In the genomic region with DNA sequence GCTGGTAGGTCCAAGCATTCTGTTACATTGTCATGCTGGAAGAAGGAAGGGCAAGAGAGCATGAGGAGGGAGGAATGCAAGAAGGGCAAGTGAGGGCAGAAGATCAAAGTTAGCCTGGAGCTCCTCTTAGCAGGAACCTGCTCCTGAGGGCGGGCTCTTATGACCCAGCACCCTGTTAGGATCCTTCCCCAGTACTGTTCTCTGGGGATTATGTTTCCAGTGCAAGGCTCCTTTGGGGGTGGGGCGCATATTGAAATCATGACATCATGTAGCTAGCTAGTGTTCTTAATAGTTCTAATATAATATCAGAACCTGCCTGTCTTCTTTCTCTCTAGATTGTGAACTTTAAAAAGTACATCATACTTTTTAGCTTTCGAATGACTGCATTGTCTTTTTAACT, we compare ENCODE assay signal across 19 mouse cellular contexts. TPM values are rescaled to one million over a fixed set of nuclear protein-coding genes. Genes with fewer than 3 reads are reported as not detected.
DNase-seq lines count a peak whose midpoint lies in the region; ATAC-seq and TF ChIP-seq lines count a peak whose summit lies in the region.
"Had no signal": no experiment of that assay in that cellular context is flagged by ENCODE, and none has a peak within 500 bp of the region (broad histone marks: within the 10 kb centered on the region; RNA-seq: fewer than 3 reads in every experiment).

No protein-coding gene starts in this region.

- in situ Hi-C loops in ES-E14 (cut with MboI; ENCODE audit: low sequenced_read_pairs in 2 of 2, unreplicated experiment in 2 of 2) = no loop called here

- H3K4me3 ChIP-seq in gastrocnemius, adult 2 months = no peak overlapping the region
- no peak overlapping the region for H3K4me3 ChIP-seq in ES-E14 (ENCODE audit: insufficient read depth in 1 of 2, low read depth in 1 of 2, low read length in 2 of 2, poor library complexity in 1 of 2, severe bottlenecking in 1 of 2)
- H3K4me3 ChIP-seq in intestine, embryonic 16.5 days (ENCODE audit: low read length) = no peak overlapping the region
- H3K4me3 ChIP-seq: forebrain, embryonic 12.5 days; heart, embryonic 10.5 days; left cerebral cortex, adult 2 months had no signal

- H3K4me2 ChIP-seq in intestine, embryonic 16.5 days (ENCODE audit: low read depth, low read length) = no peak overlapping the region
- H3K4me2 ChIP-seq: forebrain, embryonic 12.5 days had no signal

- DNase-seq in gastrocnemius, adult 2 months = peak; percentile 40
- no peak for DNase-seq in gastrocnemius, postnatal 14 days
- DNase-seq in 3T3-L1 (ENCODE audit: low read depth, low spot score) (peak; percentile 20), ES-E14 (ENCODE audit: low read depth, low spot score) (peak; percentile 2)
- no peak for DNase-seq in heart, adult 9 months (ENCODE audit: low spot score in 2 of 2)
- DNase-seq: cerebellum, adult 18-20 months; gastrocnemius, postnatal 36 days; kidney, postnatal 10 days; left cerebral cortex, postnatal 4 days; liver; lung, postnatal 10 days; midbrain, embryonic 14.5 days; right cerebral cortex, postnatal 25 days; thymus, adult 2 months had no signal

- H3K27me3 ChIP-seq in intestine, embryonic 16.5 days (replicated peaks; ENCODE audit: control insufficient read depth, insufficient read depth, low read length) = no peaks in the 10 kb centered on the region
- H3K27me3 ChIP-seq: forebrain, embryonic 12.5 days had no signal

- 0 out of 2 replicates have a peak, but pooled peaks have one; percentile 34 for ATAC-seq in intestine, embryonic 16.5 days
- ATAC-seq in inflammation-experienced regulatory T-cells, adult 6 months = no peak

- H3K27ac ChIP-seq in gastrocnemius, adult 2 months = peak overlapping the region; percentile 48
- no peak overlapping the region for H3K27ac ChIP-seq in ES-E14 (ENCODE audit: insufficient read depth, low read depth, low read length, poor library complexity, severe bottlenecking)
- no peak overlapping the region for H3K27ac ChIP-seq in intestine, embryonic 16.5 days (ENCODE audit: low read length)
- H3K27ac ChIP-seq: forebrain, embryonic 12.5 days; heart, embryonic 10.5 days; left cerebral cortex, adult 2 months had no signal

- no peaks in the 10 kb centered on the region for H3K36me3 ChIP-seq in ES-E14 (ENCODE audit: control insufficient read depth, insufficient read depth, low read length, poor library complexity, severe bottlenecking)
- 0 out of 2 replicates have a peak, but pooled peaks cover 3% of the 10 kb centered on the region for H3K36me3 ChIP-seq in intestine, embryonic 16.5 days (ENCODE audit: control insufficient read depth, insufficient read depth, low read length)
- H3K36me3 ChIP-seq: forebrain, embryonic 12.5 days; heart, embryonic 10.5 days had no signal

- peaks cover 0 to 3% of the 10 kb centered on the region in 2 experiments; a peak in 1 of 4 replicates for H3K4me1 ChIP-seq in ES-E14 (ENCODE audit: control insufficient read depth in 2 of 2, insufficient read depth in 2 of 2, low read length in 2 of 2, poor library complexity in 1 of 2)
- H3K4me1 ChIP-seq in intestine, embryonic 16.5 days (ENCODE audit: control insufficient read depth, insufficient read depth, low read length) = peaks cover 7% of the 10 kb centered on the region

- WGBS in intestine, embryonic 16.5 days = 89% methylated on average over 3 of the region's 3 CpGs

- no peaks in the 10 kb centered on the region for H3K9me3 ChIP-seq in ES-E14 (ENCODE audit: control insufficient read depth, insufficient read depth, low read depth, low read length)
- H3K9me3 ChIP-seq in intestine, embryonic 16.5 days (ENCODE audit: control insufficient read depth, low read length) = no peaks in the 10 kb centered on the region
- H3K9me3 ChIP-seq: forebrain, embryonic 12.5 days; heart, embryonic 10.5 days had no signal

- intact Hi-C loops in gastrocnemius, adult 2 months (cut with DNase I) = no loop called here
- intact Hi-C loops in gastrocnemius, postnatal 14 days (cut with DNase I; ENCODE audit: low total_unique reads) = no loop called here

- no peak overlapping the region for H3K9ac ChIP-seq in ES-E14 (ENCODE audit: insufficient read depth, low read depth, low read length, poor library complexity, severe bottlenecking)
- H3K9ac ChIP-seq in intestine, embryonic 16.5 days (ENCODE audit: low read depth, low read length) = no peak overlapping the region
- H3K9ac ChIP-seq: forebrain, embryonic 12.5 days had no signal

- TF ChIP-seq CTCF in gastrocnemius, adult 2 months (IDR thresholded peaks at IDR 0.05) = no peak

TF ChIP-seq in ES-E14, 5 proteins besides CTCF, POLR2A, EP300 and RAD21:
- TF ChIP-seq CHD2 (IDR thresholded peaks at IDR 0.05; ENCODE audit: low read depth, low read length) (no peak), ZNF384 (IDR thresholded peaks at IDR 0.05; ENCODE audit: low read depth, low read length) (no peak), HCFC1 (IDR thresholded peaks at IDR 0.05; ENCODE audit: borderline replicate concordance, insufficient read depth, low read length) (no peak), MAFK (IDR thresholded peaks at IDR 0.05; ENCODE audit: insufficient read depth, low read depth, low read length) (no peak), ZC3H11A (IDR thresholded peaks at IDR 0.05; ENCODE audit: borderline replicate concordance, low read depth, low read length) (no peak)

RNA-seq across cellular contexts. Expression of a gene that starts 52.8 kb away (rescaled TPM):
- 10 to 100 TPM; 34.1 to 58.6 TPM for total RNA-seq in gastrocnemius, adult 2 months (2021)
- total RNA-seq in gastrocnemius, postnatal 14 days (2021) = 10 to 100 TPM; 30.6 to 34.1 TPM
- 22.0 and 25.5 TPM in 2 replicates for total RNA-seq in ES-E14 (2012; rRNA removed)
- 9.8 and 13.3 TPM in 2 replicates for polyA plus RNA-seq in intestine, embryonic 16.5 days (2015; fragmentation: Nextera tagmentation; extraction: Ambion mirVana)
- polyA plus RNA-seq in inflammation-experienced regulatory T-cells, adult 6 months (2017; shearing (Covaris generic)) = 10 to 100 TPM; 17.0 to 31.7 (median 27.5) TPM

Comparison
In these comparisons a context has a peak if more than half of its experiments do, and no peak if none do; other contexts are left out.
1. DNase-seq: peak in gastrocnemius, adult 2 months (single experiment), 3T3-L1 (single experiment) and ES-E14 (single experiment); none in gastrocnemius, postnatal 14 days (single experiment) and heart, adult 9 months (0 of 2).